Mouse (Mus musculus) cortical plate, adult 2 months (tissue): ENCODE results near the gene Lgi1.

Experiments
- CTCF ChIP-seq: fragments of 200-500 bp; IDR thresholded peaks from 2 replicates; pipeline ENCODE4 v1.5.1; 2011; ENCODE audit warnings: mild to moderate bottlenecking, control low read depth, low read length; ENCODE audit not compliant: insufficient read depth; ENCODE audit errors: extremely low read depth
- POLR2A ChIP-seq: fragments of 200-500 bp; IDR thresholded peaks from 2 replicates; pipeline ENCODE4 v1.6.1; 2011; ENCODE audit warnings: mild to moderate bottlenecking, low read length, control low read depth; ENCODE audit not compliant: insufficient read depth; ENCODE audit errors: extremely low read depth

DNA sequence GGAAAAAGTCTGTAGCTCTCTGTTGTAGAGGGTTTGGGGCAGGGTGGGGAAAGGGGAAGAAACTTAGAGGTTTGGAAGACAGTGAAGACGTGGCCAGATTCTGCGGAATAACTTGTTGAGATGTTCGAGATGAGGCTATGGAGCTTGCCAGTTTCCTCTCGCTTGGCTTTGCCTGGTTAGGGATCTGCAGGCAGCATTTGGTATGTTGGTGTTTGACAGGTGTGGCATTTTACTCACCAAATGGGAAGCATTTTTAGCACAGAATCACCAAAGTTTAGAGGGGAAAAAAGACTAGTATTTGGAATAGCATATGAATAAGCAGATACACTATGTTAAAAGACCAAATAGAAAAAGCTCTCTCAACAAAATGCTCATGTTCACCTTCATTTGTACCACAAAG lies 54.0 kb downstream of the Lgi1 start:
- TF ChIP-seq POLR2A (no peak), CTCF (no peak)
